Mouse (Mus musculus) forebrain, embryonic 11.5 days (tissue): Measurements from ENCODE around the gene Slc4a8. TPM values are rescaled to one million over a fixed set of nuclear protein-coding genes. Genes with fewer than 3 reads are reported as not detected.

Source experiments
- ATAC-seq: fragments of 200-750 bp; cut with Nextera tagmentation; replicated peaks from 2 replicates; pipeline ENCODE4 v1.8.0; 2017; ENCODE audit warnings: moderate TSS enrichment; ENCODE audit not compliant: low FRiP score
- DNase-seq: peaks from one replicate; pipeline ENCODE4 v3.0.0-alpha.2; 2017; ENCODE audit warnings: low spot score
- H3K27ac ChIP-seq: fragments of 300-500 bp; sonication (generic); 2 replicates; pipeline ENCODE4 v1.5.1; 2014; ENCODE audit warnings: low read depth, low read length
- H3K27me3 ChIP-seq: fragments of 300-500 bp; sonication (generic); 2 replicates; pipeline ENCODE4 v1.6.1; 2014; ENCODE audit warnings: mild to moderate bottlenecking, low read length, mixed read lengths; ENCODE audit not compliant: control insufficient read depth, insufficient read depth
- H3K36me3 ChIP-seq: fragments of 300-500 bp; sonication (generic); 2 replicates; pipeline ENCODE4 v1.6.1; 2014; ENCODE audit warnings: mild to moderate bottlenecking, low read length, moderate library complexity, mixed read lengths; ENCODE audit not compliant: control insufficient read depth, insufficient read depth
- H3K4me1 ChIP-seq: fragments of 300-500 bp; sonication (generic); replicated peaks from 2 replicates; pipeline ENCODE4 v1.6.1; 2014; ENCODE audit warnings: low read length, mixed read lengths; ENCODE audit not compliant: control insufficient read depth, insufficient read depth
- H3K4me2 ChIP-seq: fragments of 300-500 bp; sonication (generic); 2 replicates; pipeline ENCODE4 v1.6.1; 2014; ENCODE audit warnings: low read depth, mild to moderate bottlenecking, low read length, moderate library complexity, mixed read lengths; ENCODE audit not compliant: severe bottlenecking
- H3K4me3 ChIP-seq: fragments of 300-500 bp; sonication (generic); 2 replicates; pipeline ENCODE4 v1.5.1; 2014; ENCODE audit warnings: low read depth, low read length
- H3K9ac ChIP-seq: fragments of 300-500 bp; sonication (generic); 2 replicates; pipeline ENCODE4 v1.6.1; 2014; ENCODE audit warnings: low read length
- H3K9me3 ChIP-seq: fragments of 300-500 bp; sonication (generic); 2 replicates; pipeline ENCODE4 v1.6.1; 2016; ENCODE audit warnings: low read length, mixed read lengths; ENCODE audit not compliant: control insufficient read depth
- WGBS: fragments of 180-500 bp; shearing (Covaris S2); extraction: QIAGEN DNeasy Blood & Tissue Kit; methylation state at CpG from one replicate; pipeline ENCODE4 v1.1.7; 2014; 5-methylcytosine and 5-hydroxymethylcytosine counted together
- polyA plus RNA-seq: library from polyadenylated mRNA; unstranded; fragments of >200 nt; fragmentation: Nextera tagmentation; extraction: Ambion mirVana; gene quantifications from 2 replicates; pipeline ENCODE4 v1.2.1, GENCODE M21; 2014

The Slc4a8 gene
- polyA plus RNA-seq, 1 experiment from 2014 or later: 12.8 TPM

GRCm38 (mm10) chr15:100735095-100735952, 26.2 kb upstream of the Slc4a8 start:
- H3K27me3 ChIP-seq: peaks cover 9% of the 10 kb centered on the region; the same call in 1 of the 2 replicates
- ATAC-seq (no peak), DNase-seq (no peak)
- H3K36me3 ChIP-seq: no peaks in the 10 kb centered on the region
- H3K9ac ChIP-seq: no peak overlapping the region
- no peaks in the 10 kb centered on the region for H3K4me1 ChIP-seq
- no peak overlapping the region for H3K4me2 ChIP-seq
- H3K9me3 ChIP-seq: no peaks in the 10 kb centered on the region
- WGBS: 88% methylated on average over 14 of the region's 15 CpGs
- H3K4me3 ChIP-seq: no peak overlapping the region
- H3K27ac ChIP-seq: no peak overlapping the region

GRCm38 (mm10) chr15:100735953-100736300, 25.6 kb upstream of the Slc4a8 start:
- H3K36me3 ChIP-seq: no peaks in the 10 kb centered on the region
- no peaks in the 10 kb centered on the region for H3K4me1 ChIP-seq
- no peaks in the 10 kb centered on the region for H3K9me3 ChIP-seq
- DNase-seq (no peak), ATAC-seq (no peak)
- no peak overlapping the region for H3K4me2 ChIP-seq
- H3K27me3 ChIP-seq: peaks cover 3% of the 10 kb centered on the region; the same call in 1 of the 2 replicates
- H3K4me3 ChIP-seq: no peak overlapping the region
- 89% methylated on average over 9 of the region's 9 CpGs for WGBS
- no peak overlapping the region for H3K9ac ChIP-seq
- H3K27ac ChIP-seq: no peak overlapping the region

- Histone ChIP-seq H3K27me3 (no peaks in the 10 kb centered on the region), H3K9ac (no peak overlapping the region), H3K4me2 (no peak overlapping the region), H3K36me3 (no peaks in the 10 kb centered on the region), H3K4me3 (no peak overlapping the region), H3K4me1 (no peaks in the 10 kb centered on the region), H3K27ac (no peak overlapping the region), H3K9me3 (no peaks in the 10 kb centered on the region)
- WGBS: 91% methylated on average over 3 of the region's 3 CpGs
- DNase-seq (no peak), ATAC-seq (no peak)
These were observed 23.9 kb upstream of the Slc4a8 start for GRCm38 (mm10) chr15:100737667-100738066.

- Histone ChIP-seq H3K36me3 (no peaks in the 10 kb centered on the region), H3K4me2 (no peak overlapping the region), H3K4me3 (no peak overlapping the region), H3K27ac (no peak overlapping the region), H3K27me3 (no peaks in the 10 kb centered on the region), H3K9me3 (no peaks in the 10 kb centered on the region), H3K9ac (no peak overlapping the region), H3K4me1 (no peaks in the 10 kb centered on the region)
- WGBS: 88% methylated on average over 7 of the region's 7 CpGs
- DNase-seq (no peak), ATAC-seq (no peak)
These were observed 23.2 kb upstream of the Slc4a8 start for GRCm38 (mm10) chr15:100738351-100738781.

GRCm38 (mm10) chr15:100739442-100739841, 22.1 kb upstream of the Slc4a8 start:
- Histone ChIP-seq H3K4me1 (no peaks in the 10 kb centered on the region), H3K27me3 (no peaks in the 10 kb centered on the region), H3K27ac (no peak overlapping the region), H3K9ac (no peak overlapping the region), H3K9me3 (no peaks in the 10 kb centered on the region), H3K36me3 (no peaks in the 10 kb centered on the region), H3K4me2 (no peak overlapping the region), H3K4me3 (no peak overlapping the region)
- 88% methylated on average over 6 of the region's 6 CpGs for WGBS
- DNase-seq: no peak
- no peak for ATAC-seq

- DNase-seq (no peak), ATAC-seq (no peak)
- no peaks in the 10 kb centered on the region for H3K9me3 ChIP-seq
- 92% methylated on average over 6 of the region's 6 CpGs for WGBS
- no peak overlapping the region for H3K27ac ChIP-seq
- no peaks in the 10 kb centered on the region for H3K36me3 ChIP-seq
- H3K27me3 ChIP-seq: no peaks in the 10 kb centered on the region
- H3K4me3 ChIP-seq: no peak overlapping the region
- H3K4me1 ChIP-seq: no peaks in the 10 kb centered on the region
- no peak overlapping the region for H3K4me2 ChIP-seq
- no peak overlapping the region for H3K9ac ChIP-seq
These were observed 18.3 kb upstream of the Slc4a8 start for GRCm38 (mm10) chr15:100743238-100743637.

GRCm38 (mm10) chr15:100746478-100747120, 14.9 kb upstream of the Slc4a8 start:
- H3K4me3 ChIP-seq: peak overlapping the region; percentile 23
- H3K4me1 ChIP-seq: no peaks in the 10 kb centered on the region
- H3K9me3 ChIP-seq: no peaks in the 10 kb centered on the region
- peak overlapping the region; percentile 55 for H3K4me2 ChIP-seq
- H3K36me3 ChIP-seq: no peaks in the 10 kb centered on the region
- 41% methylated on average over 6 of the region's 6 CpGs for WGBS
- ATAC-seq (no peak), DNase-seq (no peak)
- no peaks in the 10 kb centered on the region for H3K27me3 ChIP-seq
- H3K27ac ChIP-seq: no peak overlapping the region
- H3K9ac ChIP-seq: no peak overlapping the region

GRCm38 (mm10) chr15:100747121-100747963, 14.2 kb upstream of the Slc4a8 start:
- Histone ChIP-seq H3K36me3 (no peaks in the 10 kb centered on the region), H3K27ac (0 out of 2 replicates have a peak overlapping the region, but pooled peaks have one; percentile 31), H3K9ac (peak overlapping the region; percentile 47; the same call in 1 of the 2 replicates), H3K4me1 (no peaks in the 10 kb centered on the region), H3K4me2 (peak overlapping the region; percentile 55), H3K9me3 (no peaks in the 10 kb centered on the region), H3K27me3 (no peaks in the 10 kb centered on the region), H3K4me3 (peak overlapping the region; percentile 23)
- ATAC-seq (peak; percentile 74), DNase-seq (peak; percentile 76)
- 5% methylated on average over 27 of the region's 27 CpGs for WGBS
